Mouse (Mus musculus) hindbrain, embryonic 14.5 days (tissue): ENCODE results near the gene Zfp213. TPM values are rescaled to one million over a fixed set of nuclear protein-coding genes. Genes with fewer than 3 reads are reported as not detected.

Experiments
- ATAC-seq: fragments of 200-750 bp; cut with Nextera tagmentation; 2 replicates; pipeline ENCODE4 v1.8.0; 2017; ENCODE audit warnings: moderate number of reproducible peaks, mild to moderate bottlenecking, moderate TSS enrichment, moderate library complexity; ENCODE audit not compliant: low FRiP score
- DNase-seq: peaks from one replicate; pipeline ENCODE4 v3.0.0-alpha.2; 2015; ENCODE audit warnings: low spot score
- H3K27ac ChIP-seq: fragments of 300-500 bp; sonication (generic); 2 replicates; pipeline ENCODE4 v1.5.1; 2014; ENCODE audit warnings: mild to moderate bottlenecking, moderate library complexity
- H3K27me3 ChIP-seq: fragments of 300-500 bp; sonication (generic); 2 replicates; pipeline ENCODE4 v1.6.1; 2014; ENCODE audit warnings: mild to moderate bottlenecking, low read length, mixed read lengths; ENCODE audit not compliant: control insufficient read depth, insufficient read depth
- H3K36me3 ChIP-seq: fragments of 300-500 bp; sonication (generic); replicated peaks from 2 replicates; pipeline ENCODE4 v1.6.1; 2014; ENCODE audit not compliant: control insufficient read depth, insufficient read depth
- H3K4me1 ChIP-seq: fragments of 300-500 bp; sonication (generic); replicated peaks from 2 replicates; pipeline ENCODE4 v1.6.1; 2014; ENCODE audit warnings: antibody characterized with exemption, low read length, mixed read lengths; ENCODE audit not compliant: control insufficient read depth, insufficient read depth
- H3K4me2 ChIP-seq: fragments of 300-500 bp; sonication (generic); replicated peaks from 2 replicates; pipeline ENCODE4 v1.6.1; 2014; ENCODE audit warnings: mild to moderate bottlenecking, moderate library complexity
- H3K4me3 ChIP-seq: fragments of 300-500 bp; sonication (generic); replicated peaks from 2 replicates; pipeline ENCODE4 v1.5.1; 2014; ENCODE audit warnings: mild to moderate bottlenecking, low read length
- H3K9ac ChIP-seq: fragments of 300-500 bp; sonication (generic); 2 replicates; pipeline ENCODE4 v1.6.1; 2014
- H3K9me3 ChIP-seq: fragments of 300-500 bp; sonication (generic); 2 replicates; pipeline ENCODE4 v1.6.1; 2016; ENCODE audit warnings: low read length; ENCODE audit not compliant: control insufficient read depth
- WGBS: fragments of 180-500 bp; shearing (Covaris S2); extraction: QIAGEN DNeasy Blood & Tissue Kit; methylation state at CpG from one replicate; pipeline ENCODE4 v1.1.7; 2014; 5-methylcytosine and 5-hydroxymethylcytosine counted together
- polyA plus RNA-seq: library from polyadenylated mRNA; unstranded; fragments of >200 nt; fragmentation: Nextera tagmentation; extraction: Ambion mirVana; gene quantifications from 2 replicates; pipeline ENCODE4 v1.2.1, GENCODE M21; 2014

Gene Zfp213
- polyA plus RNA-seq, 1 experiment from 2014 or later: 15.6 TPM

- Histone ChIP-seq H3K9me3 (no peaks in the 10 kb centered on the region), H3K4me3 (no peak overlapping the region), H3K4me1 (peaks cover 5% of the 10 kb centered on the region; the same call in 1 of the 2 replicates), H3K4me2 (no peak overlapping the region), H3K27me3 (no peaks in the 10 kb centered on the region), H3K36me3 (peaks cover 55% of the 10 kb centered on the region), H3K27ac (no peak overlapping the region), H3K9ac (no peak overlapping the region)
- ATAC-seq: no peak
- WGBS: 86% methylated on average over 7 of the region's 7 CpGs
- DNase-seq: no peak
Measured at GRCm38 (mm10) chr17:23555243-23555916, 8.7 kb downstream of the Zfp213 start.

- Histone ChIP-seq H3K4me3 (no peak overlapping the region), H3K4me2 (no peak overlapping the region), H3K36me3 (peaks cover 45% of the 10 kb centered on the region), H3K9ac (no peak overlapping the region), H3K27ac (no peak overlapping the region), H3K4me1 (peaks cover 5% of the 10 kb centered on the region; the same call in 1 of the 2 replicates), H3K9me3 (no peaks in the 10 kb centered on the region), H3K27me3 (no peaks in the 10 kb centered on the region)
- DNase-seq: no peak
- ATAC-seq: no peak
Measured at GRCm38 (mm10) chr17:23554321-23554720, 9.7 kb downstream of the Zfp213 start.

GRCm38 (mm10) chr17:23553634-23554120, 10.4 kb downstream of the Zfp213 start:
- no peak overlapping the region for H3K4me3 ChIP-seq
- ATAC-seq (no peak), DNase-seq (no peak)
- no peak overlapping the region for H3K27ac ChIP-seq
- no peaks in the 10 kb centered on the region for H3K27me3 ChIP-seq
- no peak overlapping the region for H3K9ac ChIP-seq
- WGBS: 44% methylated on average over 1 of the region's 1 CpGs
- H3K9me3 ChIP-seq: no peaks in the 10 kb centered on the region
- no peak overlapping the region for H3K4me2 ChIP-seq
- peaks cover 39% of the 10 kb centered on the region for H3K36me3 ChIP-seq
- H3K4me1 ChIP-seq: peaks cover 5% of the 10 kb centered on the region; the same call in 1 of the 2 replicates

GRCm38 (mm10) chr17:23552896-23553633, 11.0 kb downstream of the Zfp213 start:
- no peak for ATAC-seq
- Histone ChIP-seq H3K36me3 (peaks cover 33% of the 10 kb centered on the region), H3K4me1 (peaks cover 5% of the 10 kb centered on the region; the same call in 1 of the 2 replicates), H3K9me3 (no peaks in the 10 kb centered on the region), H3K9ac (no peak overlapping the region), H3K4me3 (no peak overlapping the region), H3K27me3 (no peaks in the 10 kb centered on the region), H3K4me2 (no peak overlapping the region), H3K27ac (no peak overlapping the region)
- 84% methylated on average over 8 of the region's 8 CpGs for WGBS
- no peak for DNase-seq

GRCm38 (mm10) chr17:23551963-23552362, 12.1 kb downstream of the Zfp213 start:
- ATAC-seq (no peak), DNase-seq (no peak)
- Histone ChIP-seq H3K27me3 (no peaks in the 10 kb centered on the region), H3K9me3 (no peaks in the 10 kb centered on the region), H3K27ac (no peak overlapping the region), H3K9ac (no peak overlapping the region), H3K4me1 (peaks cover 5% of the 10 kb centered on the region; the same call in 1 of the 2 replicates), H3K4me2 (no peak overlapping the region), H3K4me3 (no peak overlapping the region), H3K36me3 (peaks cover 22% of the 10 kb centered on the region)
- 62% methylated on average over 5 of the region's 5 CpGs for WGBS

GRCm38 (mm10) chr17:23551416-23551815, 12.6 kb downstream of the Zfp213 start:
- peak overlapping the region; percentile 43 for H3K4me3 ChIP-seq
- H3K9ac ChIP-seq: peak overlapping the region; percentile 62
- H3K4me2 ChIP-seq: peak overlapping the region; percentile 78
- ATAC-seq (no peak), DNase-seq (no peak)
- peaks cover 5% of the 10 kb centered on the region; the same call in 1 of the 2 replicates for H3K4me1 ChIP-seq
- peaks cover 16% of the 10 kb centered on the region for H3K36me3 ChIP-seq
- no peaks in the 10 kb centered on the region for H3K9me3 ChIP-seq
- H3K27me3 ChIP-seq: no peaks in the 10 kb centered on the region
- peak overlapping the region; percentile 77 for H3K27ac ChIP-seq

- H3K4me3 ChIP-seq: peak overlapping the region; percentile 43
- H3K9ac ChIP-seq: peak overlapping the region; percentile 62
- H3K27ac ChIP-seq: peak overlapping the region; percentile 77
- WGBS: under 1% methylated on average over 15 of the region's 15 CpGs
- H3K27me3 ChIP-seq: no peaks in the 10 kb centered on the region
- H3K36me3 ChIP-seq: peaks cover 11% of the 10 kb centered on the region; the same call in 1 of the 2 replicates
- H3K4me1 ChIP-seq: peaks cover 5% of the 10 kb centered on the region; the same call in 1 of the 2 replicates
- DNase-seq (no peak), ATAC-seq (peak; percentile 12; the same call in 1 of the 2 replicates)
- peak overlapping the region; percentile 78 for H3K4me2 ChIP-seq
- H3K9me3 ChIP-seq: no peaks in the 10 kb centered on the region
Measured at GRCm38 (mm10) chr17:23550856-23551255, 13.2 kb downstream of the Zfp213 start.

GRCm38 (mm10) chr17:23550188-23550791, 13.7 kb downstream of the Zfp213 start:
- peak overlapping the region; percentile 78 for H3K4me2 ChIP-seq
- ATAC-seq (peak; percentile 79), DNase-seq (peak; percentile 100)
- under 1% methylated on average over 22 of the region's 22 CpGs for WGBS
- no peaks in the 10 kb centered on the region for H3K27me3 ChIP-seq
- no peaks in the 10 kb centered on the region for H3K9me3 ChIP-seq
- H3K36me3 ChIP-seq: peaks cover 10% of the 10 kb centered on the region; the same call in 1 of the 2 replicates
- H3K4me3 ChIP-seq: peak overlapping the region; percentile 43
- peak overlapping the region; percentile 77 for H3K27ac ChIP-seq
- H3K9ac ChIP-seq: peak overlapping the region; percentile 62
- peaks cover 5% of the 10 kb centered on the region; the same call in 1 of the 2 replicates for H3K4me1 ChIP-seq

GRCm38 (mm10) chr17:23549441-23549840, 14.6 kb downstream of the Zfp213 start:
- Histone ChIP-seq H3K4me3 (peak overlapping the region; percentile 43), H3K4me1 (peaks cover 5% of the 10 kb centered on the region; the same call in 1 of the 2 replicates), H3K4me2 (peak overlapping the region; percentile 78), H3K36me3 (0 out of 2 replicates have a peak, but pooled peaks cover 1% of the 10 kb centered on the region), H3K9me3 (no peaks in the 10 kb centered on the region), H3K9ac (peak overlapping the region; percentile 29), H3K27me3 (no peaks in the 10 kb centered on the region), H3K27ac (no peak overlapping the region)
- WGBS: 5% methylated on average over 9 of the region's 9 CpGs
- DNase-seq (no peak), ATAC-seq (no peak)
